Mouse (Mus musculus) adrenal gland (tissue): ENCODE results near the gene Fnip1.

Experiments
- intact Hi-C: fragments of 180-260 bp; cut with DNase I; formaldehyde crosslinking; loops from one replicate; pipeline ENCODE4 v1.15.1; 2025

Fnip1 gene

GRCm38 (mm10) chr11:54539486-54539885 is 101.5 kb downstream of the Fnip1 start:
- intact Hi-C loops = loop anchor here (10.0 kb wide), 1 partner anchor 185 kb away; no protein-coding TSS in a partner anchor

- intact Hi-C loops = no loop called here
Measured at GRCm38 (mm10) chr11:54540328-54540727, 102.3 kb downstream of the Fnip1 start.

- intact Hi-C loops = no loop called here
Measured at GRCm38 (mm10) chr11:54542414-54542813, 104.4 kb downstream of the Fnip1 start.

DNA sequence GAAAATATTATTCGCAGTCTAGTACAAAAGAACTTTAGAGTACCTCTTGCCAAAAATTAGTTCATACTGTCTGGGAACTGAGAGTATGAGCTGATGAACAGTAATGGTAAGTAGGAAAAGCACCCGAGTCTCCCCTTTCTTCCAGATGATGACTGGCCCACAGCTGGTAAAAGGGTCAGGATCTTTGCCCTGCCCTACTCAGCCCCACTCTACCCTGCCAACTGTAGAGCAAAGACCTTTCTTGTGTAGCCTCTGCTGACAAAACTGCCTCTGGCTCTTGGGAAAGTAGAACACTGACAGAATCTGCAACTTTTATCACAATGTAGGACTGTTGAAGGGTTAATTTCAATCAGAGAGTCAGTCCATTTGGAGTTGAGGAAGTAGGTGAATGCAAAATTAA is 117.0 kb downstream of the Fnip1 start:
- intact Hi-C loops = no loop called here

DNA sequence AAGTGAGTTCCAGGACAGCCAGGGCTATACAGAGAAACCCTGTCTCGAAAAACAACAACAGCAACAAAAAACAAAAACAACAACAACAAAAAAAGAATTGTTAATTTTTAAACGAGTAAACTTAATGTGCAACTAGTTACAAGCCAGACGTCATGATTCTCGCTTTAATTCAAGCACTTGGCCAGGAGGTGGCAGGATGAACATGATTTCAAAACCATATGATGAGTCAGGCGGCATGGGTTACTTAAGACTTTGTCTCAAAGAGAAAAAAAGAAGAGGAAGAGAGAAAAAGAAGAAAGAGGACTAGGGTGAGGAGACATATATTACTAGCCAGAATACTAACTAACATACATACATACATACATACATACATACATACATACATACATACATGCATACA is 124.8 kb downstream of the Fnip1 start:
- intact Hi-C loops = no loop called here
